Comparison of ENCODE assay signal across 8 mouse cellular contexts in the genomic region with DNA sequence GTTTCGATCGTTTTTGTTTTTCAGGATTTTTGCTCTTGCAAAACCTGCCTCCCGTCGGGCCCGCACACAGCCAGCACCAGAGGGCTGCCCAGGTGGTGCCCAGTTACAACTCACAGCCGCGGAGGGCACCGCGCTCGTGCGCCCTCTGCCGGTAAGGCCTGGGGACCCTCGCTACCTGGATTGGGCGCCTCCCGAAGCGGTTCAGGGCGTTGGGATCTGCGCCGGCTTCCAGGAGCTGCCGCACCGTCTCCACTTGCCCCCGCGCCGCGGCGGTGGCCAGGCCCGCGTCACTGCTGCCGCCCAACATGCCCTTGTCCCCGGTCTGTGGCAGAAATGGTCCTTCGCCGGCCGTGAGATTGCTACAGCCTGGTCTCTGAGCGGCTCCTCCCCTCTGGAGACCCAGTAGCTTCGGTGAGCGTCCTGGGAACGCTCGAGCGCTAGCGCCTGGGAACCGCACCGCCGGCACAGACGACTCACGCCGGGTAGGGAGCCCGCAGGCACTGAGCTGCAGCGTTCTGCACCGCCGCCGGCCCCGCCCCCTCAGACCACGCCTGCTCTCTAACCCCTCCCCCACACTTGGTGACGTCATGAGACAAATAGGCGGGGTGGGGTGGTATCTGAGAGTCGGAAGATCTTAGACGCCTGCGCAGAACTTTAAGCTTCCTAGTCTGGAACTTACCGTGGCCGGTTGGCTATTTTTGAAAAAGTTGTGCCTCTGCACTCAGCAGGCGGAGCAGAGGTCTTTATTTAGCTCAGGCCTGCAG. TPM values are rescaled to one million over a fixed set of nuclear protein-coding genes. Genes with fewer than 3 reads are reported as not detected.
DNase-seq lines count a peak whose midpoint lies in the region; ATAC-seq lines count a peak whose summit lies in the region.

Cdkn2b (minus strand) TSS at position 549 of the 764 bp plus-strand sequence.

- H3K4me1 ChIP-seq in intestine, embryonic 14.5 days (replicated peaks; ENCODE audit: control insufficient read depth, insufficient read depth, low read length): no peaks in the 10 kb centered on the region
- peaks cover 37% of the 10 kb centered on the region for H3K4me1 ChIP-seq in megakaryocyte, embryonic 14.5 days

- peak; percentile 91 for ATAC-seq in intestine, embryonic 14.5 days (replicated peaks; ENCODE audit: low FRiP score, low TSS enrichment, low read depth)

- WGBS in intestine, embryonic 14.5 days: under 1% methylated on average over 60 of the region's 61 CpGs

- intact Hi-C loops in gastrocnemius, postnatal 36 days (cut with DNase I): no loop called here
- intact Hi-C loops in left cerebral cortex, postnatal 10 days (cut with DNase I): no loop called here

- H3K27ac ChIP-seq in intestine, embryonic 14.5 days (ENCODE audit: low read depth): no peak within 1 kb of the TSS

- peaks cover 85% of the 10 kb centered on the region for H3K27me3 ChIP-seq in intestine, embryonic 14.5 days (replicated peaks; ENCODE audit: control insufficient read depth, insufficient read depth, low read length)
- H3K27me3 ChIP-seq in megakaryocyte, embryonic 14.5 days (replicated peaks): peaks cover 33% of the 10 kb centered on the region

- DNase-seq in adrenal gland, postnatal 10 days: peak; percentile 98
- peak; percentile 91 for DNase-seq in embryo, embryonic 9.5 days (ENCODE audit: extremely low spot score)
- peak; percentile 85 to 88 for DNase-seq in gastrocnemius, postnatal 36 days
- peak; percentile 90 for DNase-seq in intestine, embryonic 14.5 days (ENCODE audit: low spot score)
- peak; percentile 38 to 88 for DNase-seq in left cerebral cortex, postnatal 10 days (ENCODE audit: extremely low spot score in 1 of 2, low spot score in 2 of 2)
- peak; percentile 73 for DNase-seq in right cerebral cortex, postnatal 14 days
- peak; percentile 97 for DNase-seq in urinary bladder, postnatal 25 days (ENCODE audit: low spot score)

- H3K36me3 ChIP-seq in intestine, embryonic 14.5 days (ENCODE audit: control insufficient read depth, insufficient read depth, low read length): no peaks in the 10 kb centered on the region
- peaks cover 25% of the 10 kb centered on the region for H3K36me3 ChIP-seq in megakaryocyte, embryonic 14.5 days (replicated peaks; ENCODE audit: low read length)

- peak within 1 kb of the TSS; percentile 56 for H3K4me2 ChIP-seq in intestine, embryonic 14.5 days (ENCODE audit: low read length)

- H3K9me3 ChIP-seq in intestine, embryonic 14.5 days (ENCODE audit: control insufficient read depth, low read length): no peaks in the 10 kb centered on the region
- no peaks in the 10 kb centered on the region for H3K9me3 ChIP-seq in megakaryocyte, embryonic 14.5 days

- peak within 1 kb of the TSS; percentile 34 for H3K4me3 ChIP-seq in intestine, embryonic 14.5 days (ENCODE audit: low read depth, low read length)
- H3K4me3 ChIP-seq in megakaryocyte, embryonic 14.5 days (replicated peaks): peak within 1 kb of the TSS; percentile 99

- no peak within 1 kb of the TSS for H3K9ac ChIP-seq in intestine, embryonic 14.5 days (ENCODE audit: low read length)

RNA-seq across cellular contexts. Expression of gene Cdkn2b, which starts in this region (rescaled TPM):
- 1 to 10 TPM; 2.2 to 3.2 TPM for total RNA-seq in adrenal gland, postnatal 10 days (2021)
- 1 to 10 TPM in 1 of 2 experiments, under 1 TPM in 1; 0.31 to 1.3 TPM for total RNA-seq in gastrocnemius, postnatal 36 days (2021)
- polyA plus RNA-seq in intestine, embryonic 14.5 days (2014; fragmentation: Nextera tagmentation; extraction: Ambion mirVana): 4.7 and 6.6 TPM in 2 replicates
- total RNA-seq in left cerebral cortex, postnatal 10 days (2021): 1 to 10 TPM; 2.6 to 2.9 TPM
- polyA plus RNA-seq in megakaryocyte, embryonic 14.5 days (2012; ENCODE audit: insufficient read depth, low replicate concordance): 24.7 and 31.6 TPM in 2 replicates
